Mouse (Mus musculus) limb, embryonic 12.5 days (tissue): ENCODE data around the gene Cpne4. TPM values are rescaled to one million over a fixed set of nuclear protein-coding genes. Genes with fewer than 3 reads are reported as not detected.

ENCODE experiments used
- ATAC-seq: fragments of 200-750 bp; cut with Nextera tagmentation; 2 replicates; pipeline ENCODE4 v1.8.0; 2017; ENCODE audit warnings: low read depth, moderate TSS enrichment; ENCODE audit not compliant: insufficient number of reproducible peaks, insufficient read depth, low FRiP score, low TSS enrichment
- H3K27ac ChIP-seq: fragments of 300-500 bp; sonication (generic); 2 replicates; pipeline ENCODE4 v1.5.1; 2016; ENCODE audit warnings: mild to moderate bottlenecking, moderate library complexity
- H3K27me3 ChIP-seq: fragments of 300-500 bp; sonication (generic); 2 replicates; pipeline ENCODE4 v1.6.1; 2016; ENCODE audit warnings: mild to moderate bottlenecking, moderate library complexity
- H3K36me3 ChIP-seq: fragments of 300-500 bp; sonication (generic); 2 replicates; pipeline ENCODE4 v1.6.1; 2016; ENCODE audit warnings: mild to moderate bottlenecking, moderate library complexity
- H3K4me1 ChIP-seq: fragments of 300-500 bp; sonication (generic); replicated peaks from 2 replicates; pipeline ENCODE4 v1.6.1; 2016
- H3K4me2 ChIP-seq: fragments of 300-500 bp; sonication (generic); 2 replicates; pipeline ENCODE4 v1.6.1; 2016; ENCODE audit warnings: mild to moderate bottlenecking, moderate library complexity
- H3K4me3 ChIP-seq: fragments of 300-500 bp; sonication (generic); replicated peaks from 2 replicates; pipeline ENCODE4 v1.5.1; 2016; ENCODE audit warnings: mild to moderate bottlenecking
- H3K9ac ChIP-seq: fragments of 300-500 bp; sonication (generic); replicated peaks from 2 replicates; pipeline ENCODE4 v1.6.1; 2016; ENCODE audit warnings: mild to moderate bottlenecking, moderate library complexity
- H3K9me3 ChIP-seq: fragments of 300-500 bp; sonication (generic); 2 replicates; pipeline ENCODE4 v1.6.1; 2016; ENCODE audit warnings: mild to moderate bottlenecking, moderate library complexity
- WGBS: fragments of 180-500 bp; shearing (Covaris S2); methylation state at CpG from one replicate; pipeline ENCODE4 v1.1.7; 2016; 5-methylcytosine and 5-hydroxymethylcytosine counted together
- polyA plus RNA-seq: library from polyadenylated mRNA; unstranded; fragments of >200 nt; fragmentation: Nextera tagmentation; extraction: Ambion mirVana; gene quantifications from 2 replicates; pipeline ENCODE4 v1.2.1, GENCODE M21; 2016

Cpne4 gene
- polyA plus RNA-seq, 1 experiment from 2014 or later: 0.40 TPM

GRCm38 (mm10) chr9:104877014-104877413 lies 329.9 kb downstream of the Cpne4 start:
- Histone ChIP-seq H3K9ac (no peak overlapping the region), H3K9me3 (no peaks in the 10 kb centered on the region), H3K4me1 (no peaks in the 10 kb centered on the region), H3K27me3 (no peaks in the 10 kb centered on the region), H3K4me3 (no peak overlapping the region), H3K36me3 (no peaks in the 10 kb centered on the region), H3K27ac (no peak overlapping the region), H3K4me2 (no peak overlapping the region)
- 78% methylated on average over 3 of the region's 3 CpGs for WGBS
- no peak for ATAC-seq

- no peaks in the 10 kb centered on the region for H3K36me3 ChIP-seq
- no peak for ATAC-seq
- H3K9me3 ChIP-seq: no peaks in the 10 kb centered on the region
- no peaks in the 10 kb centered on the region for H3K4me1 ChIP-seq
- no peaks in the 10 kb centered on the region for H3K27me3 ChIP-seq
- H3K4me2 ChIP-seq: no peak overlapping the region
- WGBS: 95% methylated on average over 6 of the region's 6 CpGs
- H3K4me3 ChIP-seq: no peak overlapping the region
- no peak overlapping the region for H3K27ac ChIP-seq
- H3K9ac ChIP-seq: no peak overlapping the region
These were observed 331.5 kb downstream of the Cpne4 start for GRCm38 (mm10) chr9:104878558-104878957.

- H3K27ac ChIP-seq: no peak overlapping the region
- WGBS: 79% methylated on average over 3 of the region's 3 CpGs
- H3K4me1 ChIP-seq: no peaks in the 10 kb centered on the region
- no peak overlapping the region for H3K4me3 ChIP-seq
- no peaks in the 10 kb centered on the region for H3K27me3 ChIP-seq
- H3K4me2 ChIP-seq: no peak overlapping the region
- H3K9ac ChIP-seq: no peak overlapping the region
- no peak for ATAC-seq
- H3K36me3 ChIP-seq: no peaks in the 10 kb centered on the region
- H3K9me3 ChIP-seq: no peaks in the 10 kb centered on the region
These were observed 343.4 kb downstream of the Cpne4 start for GRCm38 (mm10) chr9:104890517-104890916.

GRCm38 (mm10) chr9:104895360-104895759 lies 348.3 kb downstream of the Cpne4 start:
- Histone ChIP-seq H3K36me3 (no peaks in the 10 kb centered on the region), H3K27ac (no peak overlapping the region), H3K27me3 (no peaks in the 10 kb centered on the region), H3K4me1 (no peaks in the 10 kb centered on the region), H3K4me2 (no peak overlapping the region), H3K9ac (no peak overlapping the region), H3K9me3 (no peaks in the 10 kb centered on the region), H3K4me3 (no peak overlapping the region)
- no peak for ATAC-seq
- WGBS: 85% methylated on average over 4 of the region's 4 CpGs

- no peak overlapping the region for H3K27ac ChIP-seq
- H3K9me3 ChIP-seq: no peaks in the 10 kb centered on the region
- H3K4me1 ChIP-seq: no peaks in the 10 kb centered on the region
- H3K27me3 ChIP-seq: peaks cover 3% of the 10 kb centered on the region; the same call in 1 of the 2 replicates
- no peaks in the 10 kb centered on the region for H3K36me3 ChIP-seq
- H3K4me2 ChIP-seq: no peak overlapping the region
- WGBS: 46% methylated on average over 6 of the region's 6 CpGs
- ATAC-seq: no peak; the same call in 1 of the 2 replicates
- H3K4me3 ChIP-seq: no peak overlapping the region
- no peak overlapping the region for H3K9ac ChIP-seq
These were observed 354.0 kb downstream of the Cpne4 start for GRCm38 (mm10) chr9:104901118-104901517.

- Histone ChIP-seq H3K4me2 (no peak overlapping the region), H3K9ac (no peak overlapping the region), H3K36me3 (no peaks in the 10 kb centered on the region), H3K4me1 (no peaks in the 10 kb centered on the region), H3K9me3 (no peaks in the 10 kb centered on the region), H3K27me3 (peaks cover 4% of the 10 kb centered on the region; the same call in 1 of the 2 replicates), H3K27ac (no peak overlapping the region), H3K4me3 (no peak overlapping the region)
- ATAC-seq: no peak
- 52% methylated on average over 2 of the region's 2 CpGs for WGBS
These were observed 354.7 kb downstream of the Cpne4 start for GRCm38 (mm10) chr9:104901827-104902226.

GRCm38 (mm10) chr9:104912686-104913085 lies 365.6 kb downstream of the Cpne4 start:
- Histone ChIP-seq H3K4me1 (no peaks in the 10 kb centered on the region; the same call in 1 of the 2 replicates), H3K27ac (no peak overlapping the region), H3K27me3 (peaks cover 31% of the 10 kb centered on the region), H3K4me3 (no peak overlapping the region), H3K9me3 (no peaks in the 10 kb centered on the region), H3K36me3 (no peaks in the 10 kb centered on the region), H3K9ac (no peak overlapping the region), H3K4me2 (no peak overlapping the region)
- WGBS: 21% methylated on average over 2 of the region's 2 CpGs
- ATAC-seq: no peak; the same call in 1 of the 2 replicates

- Histone ChIP-seq H3K27ac (no peak overlapping the region), H3K36me3 (no peaks in the 10 kb centered on the region), H3K9ac (no peak overlapping the region), H3K9me3 (no peaks in the 10 kb centered on the region), H3K4me2 (no peak overlapping the region), H3K4me3 (no peak overlapping the region), H3K27me3 (peaks cover 31% of the 10 kb centered on the region), H3K4me1 (no peaks in the 10 kb centered on the region; the same call in 1 of the 2 replicates)
- no peak for ATAC-seq
- 63% methylated on average over 2 of the region's 2 CpGs for WGBS
These were observed 366.2 kb downstream of the Cpne4 start for GRCm38 (mm10) chr9:104913327-104913726.

GRCm38 (mm10) chr9:104921197-104921596 lies 374.1 kb downstream of the Cpne4 start:
- WGBS: 87% methylated on average over 4 of the region's 4 CpGs
- H3K9ac ChIP-seq: no peak overlapping the region
- no peaks in the 10 kb centered on the region for H3K4me1 ChIP-seq
- H3K4me3 ChIP-seq: no peak overlapping the region
- H3K4me2 ChIP-seq: no peak overlapping the region
- no peaks in the 10 kb centered on the region for H3K36me3 ChIP-seq
- ATAC-seq: no peak
- no peaks in the 10 kb centered on the region for H3K9me3 ChIP-seq
- H3K27me3 ChIP-seq: peaks cover 10% of the 10 kb centered on the region; the same call in 1 of the 2 replicates
- no peak overlapping the region for H3K27ac ChIP-seq

- Histone ChIP-seq H3K27me3 (peaks cover 2% of the 10 kb centered on the region; the same call in 1 of the 2 replicates), H3K27ac (no peak overlapping the region), H3K4me2 (no peak overlapping the region), H3K4me3 (no peak overlapping the region), H3K36me3 (no peaks in the 10 kb centered on the region), H3K4me1 (no peaks in the 10 kb centered on the region), H3K9me3 (no peaks in the 10 kb centered on the region), H3K9ac (no peak overlapping the region)
- ATAC-seq: no peak
- 74% methylated on average over 2 of the region's 2 CpGs for WGBS
These were observed 375.0 kb downstream of the Cpne4 start for GRCm38 (mm10) chr9:104922051-104922450.

- H3K4me3 ChIP-seq: no peak overlapping the region
- no peak overlapping the region for H3K9ac ChIP-seq
- no peaks in the 10 kb centered on the region for H3K36me3 ChIP-seq
- peaks cover 5% of the 10 kb centered on the region; the same call in 1 of the 2 replicates for H3K27me3 ChIP-seq
- no peak overlapping the region for H3K27ac ChIP-seq
- WGBS: 82% methylated on average over 9 of the region's 9 CpGs
- H3K4me2 ChIP-seq: no peak overlapping the region
- ATAC-seq: no peak
- H3K4me1 ChIP-seq: no peaks in the 10 kb centered on the region
- H3K9me3 ChIP-seq: no peaks in the 10 kb centered on the region
These were observed 381.7 kb downstream of the Cpne4 start for GRCm38 (mm10) chr9:104928806-104929205.

- Histone ChIP-seq H3K27me3 (no peaks in the 10 kb centered on the region), H3K36me3 (no peaks in the 10 kb centered on the region), H3K9me3 (no peaks in the 10 kb centered on the region), H3K27ac (no peak overlapping the region), H3K4me1 (no peaks in the 10 kb centered on the region), H3K4me3 (no peak overlapping the region), H3K9ac (no peak overlapping the region), H3K4me2 (no peak overlapping the region)
- no peak for ATAC-seq
- 83% methylated on average over 4 of the region's 4 CpGs for WGBS
These were observed 393.3 kb downstream of the Cpne4 start for GRCm38 (mm10) chr9:104940389-104940788.
